Mouse (Mus musculus) urinary bladder, postnatal 25 days (tissue): Measurements from ENCODE around the gene Ttbk2.
A peak's percentile ranks its signal among the peaks of the same experiment; 100 is the strongest.

Source experiments
- DNase-seq: peaks from one replicate; pipeline ENCODE4 v3.0.0; 2022; ENCODE audit warnings: low spot score

The Ttbk2 gene

GRCm38 (mm10) chr2:120850424-120851082 is at the start of gene Ttbk2:
Gene Ttbk2 (minus strand): TSS chr2:120850604.
- DNase-seq = peak; percentile 97

DNA sequence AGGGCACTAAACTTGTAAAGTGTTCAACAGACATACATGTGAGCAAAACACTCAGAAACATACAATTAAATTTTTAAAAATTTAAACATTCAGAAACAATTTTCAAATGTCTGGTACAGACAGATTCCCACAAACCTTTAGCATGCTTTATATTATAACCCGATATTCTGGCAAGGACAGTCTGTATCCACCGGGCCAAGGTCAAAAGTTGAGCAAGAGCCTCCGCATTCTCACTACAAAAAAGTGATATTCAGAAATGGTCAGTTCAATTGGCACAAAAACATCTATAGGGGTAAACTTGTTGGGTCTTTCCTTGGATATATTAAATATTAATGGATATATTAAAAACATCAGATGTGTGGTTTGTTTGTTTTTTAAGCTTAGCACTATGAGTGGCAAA is 46.0 kb upstream of the Ttbk2 start:
- DNase-seq = no peak

GRCm38 (mm10) chr2:120887601-120888000 is 37.2 kb upstream of the Ttbk2 start:
- DNase-seq = no peak

- DNase-seq = no peak
Observed at GRCm38 (mm10) chr2:120873192-120873591, 22.8 kb upstream of the Ttbk2 start.

GRCm38 (mm10) chr2:120871447-120872336 is 21.3 kb upstream of the Ttbk2 start:
- no peak for DNase-seq

DNA sequence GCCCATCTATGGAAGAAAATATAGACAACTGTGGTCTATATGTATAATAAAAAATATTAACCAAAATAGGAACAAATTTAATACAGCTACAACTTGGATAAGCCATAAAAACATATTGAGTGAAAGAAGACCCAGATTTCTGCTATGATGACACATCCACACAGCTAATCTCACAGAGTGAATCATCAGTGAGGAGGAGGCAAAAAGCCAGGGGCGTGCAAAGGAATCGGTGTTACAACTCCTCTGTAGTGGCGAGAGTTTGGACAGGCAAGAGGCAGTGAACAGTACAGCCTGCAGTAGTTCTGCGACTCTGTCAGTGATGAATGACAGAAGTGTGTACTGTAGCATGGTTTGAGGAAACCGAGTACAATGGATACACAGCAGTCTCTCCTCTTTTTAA is 16.9 kb upstream of the Ttbk2 start:
- peak; percentile 16 for DNase-seq

DNA sequence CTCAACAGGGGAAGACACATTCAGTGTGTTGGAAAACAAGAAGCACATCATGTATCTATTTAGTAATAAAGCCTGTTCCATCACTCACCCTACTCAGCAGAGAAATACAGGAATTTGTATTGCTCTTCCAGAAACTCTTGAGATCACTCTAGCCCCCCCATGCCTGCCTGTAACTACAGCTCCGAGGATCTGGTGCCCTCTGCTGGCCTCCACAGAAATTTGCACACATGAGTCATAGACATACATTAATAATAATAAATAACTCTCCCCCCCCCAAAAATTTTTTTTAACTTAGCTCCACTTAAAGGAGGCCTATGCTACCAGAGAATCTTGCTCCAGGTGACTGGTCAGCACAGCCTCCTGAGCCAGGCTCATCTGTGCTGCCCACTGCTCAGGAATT is 16.2 kb upstream of the Ttbk2 start:
- peak; percentile 37 for DNase-seq

- no peak for DNase-seq
Observed at GRCm38 (mm10) chr2:120863389-120863788, 13.0 kb upstream of the Ttbk2 start.

GRCm38 (mm10) chr2:120860699-120861098 is 10.3 kb upstream of the Ttbk2 start:
- DNase-seq = no peak

DNA sequence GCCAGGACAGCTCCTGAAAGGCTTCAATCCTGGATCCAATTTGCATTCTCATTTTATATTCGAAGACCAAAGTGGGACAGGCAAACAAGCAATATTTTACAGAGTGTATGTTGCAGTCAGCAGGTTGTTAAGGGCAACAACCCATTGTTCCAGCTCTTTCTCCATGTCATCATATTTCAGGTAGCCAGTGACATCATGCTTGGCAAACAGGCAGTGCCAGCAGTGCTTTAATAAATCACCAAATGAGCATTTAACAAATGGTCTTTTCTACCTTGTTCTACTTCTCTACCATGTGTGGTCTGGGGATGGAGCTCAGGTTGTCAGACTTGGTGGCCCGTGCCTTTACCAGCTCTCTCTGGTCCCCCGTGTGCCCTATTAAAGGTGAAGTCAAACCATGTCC is 7.7 kb upstream of the Ttbk2 start:
- DNase-seq = no peak

- DNase-seq = no peak
Observed at GRCm38 (mm10) chr2:120853151-120853550, 2.7 kb upstream of the Ttbk2 start.

- no peak for DNase-seq
Observed at GRCm38 (mm10) chr2:120852626-120853025, 2.2 kb upstream of the Ttbk2 start.

- peak; percentile 37 for DNase-seq
Observed at GRCm38 (mm10) chr2:120849449-120850423, 668 bp downstream of the Ttbk2 start, which contains the start of gene Cdan1. Gene Cdan1 (minus strand): TSS chr2:120850128.

- no peak for DNase-seq
Observed at GRCm38 (mm10) chr2:120845280-120845679, 5.1 kb downstream of the Ttbk2 start.

DNA sequence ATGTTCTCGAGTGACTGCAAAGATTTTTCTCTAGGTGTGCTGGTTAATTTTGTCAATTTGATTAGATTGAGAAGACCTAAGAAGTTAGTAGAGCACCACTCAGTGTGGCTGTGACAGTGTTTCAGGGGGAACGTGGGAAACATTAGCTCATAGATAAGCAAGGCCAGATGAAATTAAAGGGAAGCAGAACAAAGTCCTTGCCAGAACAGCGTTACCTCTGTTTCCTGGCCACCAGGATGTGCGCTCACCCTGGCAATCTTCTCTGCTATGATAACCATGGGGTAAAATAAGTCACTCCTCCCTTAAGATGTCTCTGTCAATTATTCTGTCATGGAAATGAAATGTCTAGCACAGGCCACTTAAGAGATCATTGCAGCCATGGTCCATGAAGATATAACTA is 6.4 kb downstream of the Ttbk2 start:
- no peak for DNase-seq

DNA sequence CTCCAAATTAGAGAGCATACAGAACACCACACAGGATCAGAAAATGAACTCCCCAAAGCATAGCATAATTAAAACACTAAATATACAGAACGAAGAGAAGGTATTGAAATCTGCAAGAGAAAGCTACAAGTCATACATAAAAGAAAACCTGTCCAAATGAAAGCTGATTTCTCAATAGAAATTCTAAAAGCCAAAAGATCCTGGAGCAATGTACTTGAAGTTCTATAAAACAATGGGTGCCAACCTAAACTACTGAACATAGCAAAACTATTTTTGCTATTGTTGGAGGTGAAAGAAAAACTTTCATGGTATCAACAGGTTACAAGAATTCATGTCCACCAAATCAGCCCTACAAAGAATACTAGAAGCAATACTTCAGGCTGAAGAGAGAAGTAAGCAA is 9.2 kb downstream of the Ttbk2 start:
- DNase-seq = no peak

- no peak for DNase-seq
Observed at GRCm38 (mm10) chr2:120835167-120835566, 15.2 kb downstream of the Ttbk2 start.

DNA sequence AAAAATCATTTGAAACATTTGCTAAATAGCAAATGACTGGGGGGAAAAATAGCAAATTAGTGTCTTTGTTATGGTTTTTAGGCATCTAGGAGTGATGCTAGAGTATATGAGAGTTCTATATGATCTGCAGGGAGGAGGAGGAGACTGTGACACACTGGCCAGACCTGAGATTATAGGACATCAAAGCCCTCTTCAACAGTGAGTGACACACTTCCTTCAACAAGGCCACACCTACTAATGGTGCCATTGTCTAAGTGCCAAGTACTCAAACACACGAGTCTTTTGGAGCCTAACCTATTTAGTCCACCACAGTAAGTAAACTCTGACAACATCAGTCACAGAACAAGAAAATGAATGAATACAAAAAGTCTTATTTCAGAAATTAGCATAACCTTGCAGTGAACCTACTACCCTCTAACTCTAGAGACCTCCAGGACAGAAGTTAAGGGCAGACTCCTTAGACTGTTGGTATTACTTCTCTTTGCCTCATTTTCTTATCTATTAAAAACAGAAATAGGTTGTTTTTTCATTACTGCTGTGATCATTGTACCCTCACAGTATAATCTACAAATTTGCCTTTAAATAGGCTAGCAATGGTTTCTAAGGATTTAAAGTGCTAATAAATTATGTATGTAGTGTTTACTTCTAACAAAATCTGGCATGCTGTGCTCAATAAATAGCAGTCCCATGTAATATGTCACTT is 23.3 kb downstream of the Ttbk2 start:
- DNase-seq = no peak

GRCm38 (mm10) chr2:120770265-120770935 is 80.0 kb downstream of the Ttbk2 start:
- no peak for DNase-seq

GRCm38 (mm10) chr2:120761922-120762321 is 88.5 kb downstream of the Ttbk2 start:
- DNase-seq = no peak

- no peak for DNase-seq
Observed at GRCm38 (mm10) chr2:120748041-120748440, 102.4 kb downstream of the Ttbk2 start.
